Mouse (Mus musculus): ENCODE measurements around the gene Card9.

DNA sequence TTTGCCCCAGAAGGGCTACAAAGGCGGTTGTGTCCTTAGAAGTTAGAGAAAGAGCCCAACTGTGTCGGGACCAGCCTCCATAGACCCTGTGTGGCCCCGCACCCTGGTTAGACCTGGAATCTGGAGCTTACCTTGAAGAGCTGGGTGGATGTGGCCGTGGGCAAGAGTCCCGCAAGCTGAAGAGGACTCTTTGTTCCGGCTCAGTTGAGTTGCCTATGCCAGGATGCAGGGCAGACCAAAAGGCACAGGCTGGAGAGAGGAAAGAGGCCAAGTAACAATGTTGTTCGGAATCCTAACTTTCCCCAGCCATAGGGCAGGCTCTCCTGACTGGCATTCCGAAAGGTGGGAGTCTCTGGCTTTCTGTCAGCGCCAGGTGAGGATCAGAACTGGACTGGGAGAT lies 41.6 kb downstream of the Card9 start:
- TF ChIP-seq EP300 (IDR thresholded peaks at IDR 0.05; ENCODE audit: insufficient read depth, low read depth, low read length) (no peak), CTCF (IDR thresholded peaks at IDR 0.05; ENCODE audit: low read depth, low read length) (no peak)
